In genomic region chr8:47240266-47240665, GRCm38 (mm10) we compare ENCODE assay signal across 11 mouse cellular contexts.
DNase-seq lines count a peak whose midpoint lies in the region; ATAC-seq and TF ChIP-seq lines count a peak whose summit lies in the region.
"Had no signal": no experiment of that assay in that cellular context is flagged by ENCODE, and none has a peak within 500 bp of the region (broad histone marks: within the 10 kb centered on the region; RNA-seq: fewer than 3 reads in every experiment).

No protein-coding gene starts in this region.

- peaks cover 48% of the 10 kb centered on the region for H3K4me1 ChIP-seq in lung, embryonic 15.5 days
- peaks cover 24% of the 10 kb centered on the region for H3K4me1 ChIP-seq in embryonic facial prominence, embryonic 14.5 days (ENCODE audit: control insufficient read depth, insufficient read depth, low read length)
- H3K4me1 ChIP-seq in hindbrain, embryonic 13.5 days (replicated peaks): peaks cover 72% of the 10 kb centered on the region
- H3K4me1 ChIP-seq in midbrain, postnatal 0 days (ENCODE audit: insufficient read depth, low read length): peaks cover 8% of the 10 kb centered on the region

- ATAC-seq in lung, embryonic 15.5 days (ENCODE audit: borderline replicate concordance, extremely low read depth, low FRiP score, low TSS enrichment): 0 out of 2 replicates have a peak, but pooled peaks have one; percentile 13
- ATAC-seq in embryonic facial prominence, embryonic 14.5 days (ENCODE audit: low read depth): no peak
- no peak for ATAC-seq in hindbrain, embryonic 13.5 days (ENCODE audit: low FRiP score)
- ATAC-seq in midbrain, postnatal 0 days (ENCODE audit: low FRiP score): no peak

- H3K9me3 ChIP-seq in lung, embryonic 15.5 days: no peaks in the 10 kb centered on the region
- H3K9me3 ChIP-seq in embryonic facial prominence, embryonic 14.5 days (ENCODE audit: control insufficient read depth, low read length): no peaks in the 10 kb centered on the region
- H3K9me3 ChIP-seq in hindbrain, embryonic 13.5 days: no peaks in the 10 kb centered on the region
- H3K9me3 ChIP-seq in midbrain, postnatal 0 days (ENCODE audit: low read length): no peaks in the 10 kb centered on the region
- H3K9me3 ChIP-seq: liver, embryonic 15.5 days had no signal

- no peak overlapping the region for H3K9ac ChIP-seq in lung, embryonic 15.5 days
- H3K9ac ChIP-seq in embryonic facial prominence, embryonic 14.5 days (ENCODE audit: low read depth, low read length): no peak overlapping the region
- peak overlapping the region; percentile 6; the same call in 1 of the 2 replicates for H3K9ac ChIP-seq in hindbrain, embryonic 13.5 days
- no peak overlapping the region for H3K9ac ChIP-seq in midbrain, postnatal 0 days (replicated peaks; ENCODE audit: low read length, poor library complexity, severe bottlenecking)
- H3K9ac ChIP-seq: liver, embryonic 15.5 days had no signal

- peak overlapping the region; percentile 12 for H3K4me2 ChIP-seq in lung, embryonic 15.5 days
- no peak overlapping the region for H3K4me2 ChIP-seq in embryonic facial prominence, embryonic 14.5 days (ENCODE audit: low read depth, low read length)
- H3K4me2 ChIP-seq in hindbrain, embryonic 13.5 days: peak overlapping the region; percentile 60
- peak overlapping the region; percentile 75 for H3K4me2 ChIP-seq in midbrain, postnatal 0 days (ENCODE audit: low read depth, low read length, poor library complexity, severe bottlenecking)
- H3K4me2 ChIP-seq: liver, embryonic 15.5 days had no signal

- WGBS in lung, embryonic 15.5 days: 31% methylated on average over 7 of the region's 7 CpGs
- WGBS in embryonic facial prominence, embryonic 14.5 days: 51% methylated on average over 7 of the region's 7 CpGs
- 17% methylated on average over 7 of the region's 7 CpGs for WGBS in hindbrain, embryonic 13.5 days
- 24% methylated on average over 7 of the region's 7 CpGs for WGBS in midbrain, postnatal 0 days

- 0 out of 2 replicates have a peak overlapping the region, but pooled peaks have one; percentile 5 for H3K27ac ChIP-seq in lung, embryonic 15.5 days
- no peak overlapping the region for H3K27ac ChIP-seq in embryonic facial prominence, embryonic 14.5 days (replicated peaks; ENCODE audit: low read depth, low read length)
- no peak overlapping the region; the same call in 1 of the 2 replicates for H3K27ac ChIP-seq in hindbrain, embryonic 13.5 days
- H3K27ac ChIP-seq in midbrain, postnatal 0 days (ENCODE audit: low read depth, low read length): 0 out of 2 replicates have a peak overlapping the region, but pooled peaks have one; percentile 1
- H3K27ac ChIP-seq: liver, embryonic 15.5 days had no signal

- H3K4me3 ChIP-seq in lung, embryonic 15.5 days: no peak overlapping the region
- no peak overlapping the region for H3K4me3 ChIP-seq in embryonic facial prominence, embryonic 14.5 days (ENCODE audit: low read depth, low read length)
- H3K4me3 ChIP-seq in hindbrain, embryonic 13.5 days: no peak overlapping the region
- H3K4me3 ChIP-seq in midbrain, postnatal 0 days (ENCODE audit: low read depth, low read length): no peak overlapping the region; the same call in 1 of the 2 replicates
- H3K4me3 ChIP-seq: liver, embryonic 15.5 days had no signal

- DNase-seq in lung, postnatal 14 days: no peak
- peak; percentile 40 for DNase-seq in embryonic facial prominence, embryonic 14.5 days (ENCODE audit: low spot score)
- DNase-seq in midbrain, postnatal 0 days (ENCODE audit: low spot score): no peak
- no peak for DNase-seq in cerebellum, adult 8-10 months
- DNase-seq in thymus, postnatal 10 days (ENCODE audit: low spot score in 2 of 2): no peak
- DNase-seq in ovary, postnatal 36 days (ENCODE audit: low spot score): no peak
- DNase-seq: kidney, postnatal 25 days; right cerebral cortex, postnatal 25 days had no signal

- no peaks in the 10 kb centered on the region for H3K27me3 ChIP-seq in lung, embryonic 15.5 days
- H3K27me3 ChIP-seq in embryonic facial prominence, embryonic 14.5 days (replicated peaks; ENCODE audit: control insufficient read depth, insufficient read depth, low read length): no peaks in the 10 kb centered on the region
- no peaks in the 10 kb centered on the region for H3K27me3 ChIP-seq in hindbrain, embryonic 13.5 days
- no peaks in the 10 kb centered on the region for H3K27me3 ChIP-seq in midbrain, postnatal 0 days (ENCODE audit: insufficient read depth, low read length)
- H3K27me3 ChIP-seq: liver, embryonic 15.5 days had no signal

- no peak for TF ChIP-seq CTCF in midbrain, postnatal 0 days (IDR thresholded peaks at IDR 0.05)

- H3K36me3 ChIP-seq in lung, embryonic 15.5 days: no peaks in the 10 kb centered on the region
- H3K36me3 ChIP-seq in embryonic facial prominence, embryonic 14.5 days (ENCODE audit: control insufficient read depth, insufficient read depth, low read length): no peaks in the 10 kb centered on the region
- H3K36me3 ChIP-seq in hindbrain, embryonic 13.5 days: no peaks in the 10 kb centered on the region
- H3K36me3 ChIP-seq in midbrain, postnatal 0 days (ENCODE audit: insufficient read depth, low read length): no peaks in the 10 kb centered on the region
- H3K36me3 ChIP-seq: liver, embryonic 15.5 days had no signal

Comparison
In these comparisons a context has a peak if more than half of its experiments do, and no peak if none do; other contexts are left out.
1. H3K27ac ChIP-seq: peak in lung, embryonic 15.5 days (single experiment) and midbrain, postnatal 0 days (single experiment); none in embryonic facial prominence, embryonic 14.5 days (single experiment) and hindbrain, embryonic 13.5 days (single experiment).